In the genomic region with DNA sequence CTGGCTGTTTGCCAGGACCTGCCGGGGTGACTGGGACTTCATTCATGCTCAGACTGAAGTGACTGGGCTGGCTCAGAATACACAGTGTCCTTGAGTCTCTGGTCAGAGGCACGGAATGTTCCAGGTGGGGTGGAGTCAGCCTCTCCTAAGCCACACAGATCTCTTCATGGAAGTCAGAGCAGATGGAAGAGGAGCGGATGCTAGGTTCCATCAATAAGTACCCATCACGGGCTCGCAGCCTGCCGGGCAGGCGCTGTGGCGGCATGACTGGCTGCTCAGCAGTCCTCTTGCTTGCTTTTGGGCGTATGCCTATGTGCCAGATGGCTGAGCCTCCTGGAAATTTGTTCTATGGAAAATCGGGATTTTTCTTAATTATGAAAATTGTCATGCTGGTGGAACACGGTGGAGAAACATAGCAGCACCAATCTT, we compare ENCODE assay signal across 8 mouse cellular contexts. TPM values are rescaled to one million over a fixed set of nuclear protein-coding genes. Genes with fewer than 3 reads are reported as not detected.
DNase-seq lines count a peak whose midpoint lies in the region; ATAC-seq lines count a peak whose summit lies in the region.

No protein-coding gene starts in this region.

- WGBS in forebrain, embryonic 15.5 days = 41% methylated on average over 11 of the region's 11 CpGs

- H3K4me1 ChIP-seq in forebrain, embryonic 15.5 days = peaks cover 58% of the 10 kb centered on the region

- intact Hi-C loops in left cerebral cortex, postnatal 14 days (cut with DNase I) = loop anchor here (5.0 kb wide), 1 partner anchor 209 kb away; no protein-coding TSS in a partner anchor

- peak; percentile 50 for DNase-seq in ovary, adult 18-20 months (ENCODE audit: low spot score)
- no peak for DNase-seq in ovary, postnatal 10 days (ENCODE audit: low spot score)
- peak; percentile 65 to 69 for DNase-seq in left cerebral cortex, postnatal 14 days (ENCODE audit: low spot score in 2 of 2)
- peak; percentile 76 for DNase-seq in telencephalon, adult 2 months (ENCODE audit: low read depth, low spot score)
- no peak for DNase-seq in urinary bladder, postnatal 25 days (ENCODE audit: low spot score)
- DNase-seq in liver = no peak
- no peak for DNase-seq in T-cell, adult 2 months (ENCODE audit: low spot score)

- peak overlapping the region; percentile 95 for H3K27ac ChIP-seq in forebrain, embryonic 15.5 days (replicated peaks)

- H3K4me3 ChIP-seq in forebrain, embryonic 15.5 days = no peak overlapping the region

- no peaks in the 10 kb centered on the region for H3K9me3 ChIP-seq in forebrain, embryonic 15.5 days

- H3K27me3 ChIP-seq in forebrain, embryonic 15.5 days = no peaks in the 10 kb centered on the region

- no peak overlapping the region for H3K9ac ChIP-seq in forebrain, embryonic 15.5 days (replicated peaks)

- ATAC-seq in forebrain, embryonic 15.5 days (replicated peaks) = peak; percentile 54

- 0 out of 2 replicates have a peak overlapping the region, but pooled peaks have one; percentile 7 for H3K4me2 ChIP-seq in forebrain, embryonic 15.5 days (replicated peaks)

- no peaks in the 10 kb centered on the region for H3K36me3 ChIP-seq in forebrain, embryonic 15.5 days

RNA-seq across cellular contexts. Expression of a gene that starts 32.6 kb away (rescaled TPM):
- 146 and 152 TPM in 2 replicates for polyA plus RNA-seq in forebrain, embryonic 15.5 days (2015; fragmentation: Nextera tagmentation; extraction: Ambion mirVana)
- 100 to 1,000 TPM; 119 to 122 TPM for total RNA-seq in left cerebral cortex, postnatal 14 days (2021)

Comparison
In these comparisons a context has a peak if more than half of its experiments do, and no peak if none do; other contexts are left out.
1. DNase-seq: peak in ovary, adult 18-20 months (single experiment), left cerebral cortex, postnatal 14 days (2 of 2) and telencephalon, adult 2 months (single experiment); none in ovary, postnatal 10 days (single experiment), urinary bladder, postnatal 25 days (single experiment), liver (single experiment) and T-cell, adult 2 months (single experiment).